Mouse (Mus musculus): ENCODE measurements around the gene Tns3.

DNA sequence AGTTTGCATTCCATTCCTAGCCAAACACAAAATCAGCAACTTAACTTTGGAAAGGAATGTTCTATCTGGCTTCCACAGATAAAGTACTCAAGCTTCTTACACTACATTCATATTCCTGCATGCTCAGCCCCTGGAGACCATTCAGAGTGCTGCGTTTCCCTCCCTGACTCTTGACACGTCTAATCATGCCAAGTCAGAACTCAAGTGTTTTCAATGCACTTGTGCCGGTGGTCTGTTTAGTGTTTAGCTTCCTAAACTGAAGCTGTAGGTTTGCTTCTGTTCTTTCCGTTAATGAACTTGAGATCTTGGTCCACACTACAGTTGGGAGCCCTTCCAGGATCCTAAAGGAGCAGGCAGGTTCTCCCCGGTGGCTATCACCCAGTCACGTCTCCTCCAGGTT is 163.5 kb downstream of the Tns3 start:
- TF ChIP-seq CTCF (IDR thresholded peaks at IDR 0.05; ENCODE audit: low read depth, low read length) (no peak), POLR2A (IDR thresholded peaks at IDR 0.05; ENCODE audit: extremely low read depth, insufficient read depth, low read length) (no peak)
